Mouse (Mus musculus) liver, embryonic 14.5 days (tissue): ENCODE measurements around the gene Ccdc194. TPM values are rescaled to one million over a fixed set of nuclear protein-coding genes. Genes with fewer than 3 reads are reported as not detected.

Source experiments
- ATAC-seq: fragments of 200-750 bp; cut with Nextera tagmentation; 2 replicates; pipeline ENCODE4 v1.8.0; 2017; ENCODE audit warnings: moderate number of reproducible peaks, mild to moderate bottlenecking, moderate library complexity; ENCODE audit not compliant: insufficient read depth
- DNase-seq, 3 experiments: peaks; one replicate each; pipeline ENCODE4 v3.0.0-alpha.2; 2012 to 2013; ENCODE audit warnings: low read depth in 3 of 3, low spot score in 3 of 3
- H3K27ac ChIP-seq: fragments of 300-500 bp; sonication (generic); 2 replicates; pipeline ENCODE4 v1.5.1; 2014; ENCODE audit warnings: moderate library complexity, mild to moderate bottlenecking, control low read depth, inconsistent platforms
- H3K27me3 ChIP-seq: fragments of 300-500 bp; sonication (generic); 2 replicates; pipeline ENCODE4 v1.6.1; 2014; ENCODE audit warnings: mild to moderate bottlenecking, low read length, moderate library complexity; ENCODE audit not compliant: control insufficient read depth, insufficient read depth
- H3K36me3 ChIP-seq: fragments of 300-500 bp; sonication (generic); replicated peaks from 2 replicates; pipeline ENCODE4 v1.6.1; 2014; ENCODE audit warnings: low read depth; ENCODE audit not compliant: control insufficient read depth, insufficient read depth
- H3K4me1 ChIP-seq, 2 experiments: fragments of 200-500 bp in 1 of 2; fragments of 300-500 bp in 1 of 2; sonication (generic) in 1 of 2; replicated peaks; 2 replicates each; pipeline ENCODE4 v1.6.1; 2012 to 2014; ENCODE audit warnings: antibody characterized with exemption in 1 of 2, inconsistent platforms in 1 of 2, low read length in 1 of 2; ENCODE audit not compliant: control insufficient read depth in 2 of 2, insufficient read depth in 2 of 2
- H3K4me2 ChIP-seq: fragments of 300-500 bp; sonication (generic); 2 replicates; pipeline ENCODE4 v1.6.1; 2014; ENCODE audit warnings: low read depth, mild to moderate bottlenecking, control low read depth, moderate library complexity
- H3K4me3 ChIP-seq, 2 experiments: fragments of 200-500 bp in 1 of 2; fragments of 300-500 bp in 1 of 2; sonication (generic) in 1 of 2; 2 replicates each; pipeline ENCODE4 v1.5.1; 2012 to 2014; ENCODE audit warnings: low read depth in 2 of 2, low read length in 2 of 2, mild to moderate bottlenecking in 2 of 2, control low read depth in 1 of 2, inconsistent platforms in 1 of 2, moderate library complexity in 1 of 2; ENCODE audit not compliant: insufficient read depth in 1 of 2
- H3K9ac ChIP-seq: fragments of 300-500 bp; sonication (generic); replicated peaks from 2 replicates; pipeline ENCODE4 v1.6.1; 2014; ENCODE audit warnings: mild to moderate bottlenecking, control low read depth, moderate library complexity
- H3K9me3 ChIP-seq: fragments of 300-500 bp; sonication (generic); 2 replicates; pipeline ENCODE4 v1.6.1; 2016; ENCODE audit warnings: low read length, mixed read lengths; ENCODE audit not compliant: control insufficient read depth
- CTCF ChIP-seq: IDR thresholded peaks from 2 replicates; pipeline ENCODE4 v1.5.1; 2016; ENCODE audit warnings: antibody characterized with exemption, low read depth, control low read depth
- EP300 ChIP-seq: IDR thresholded peaks from 2 replicates; pipeline ENCODE4 v1.6.1; 2016; ENCODE audit warnings: antibody characterized with exemption, low read depth
- WGBS: fragments of 180-500 bp; shearing (Covaris S2); extraction: QIAGEN DNeasy Blood & Tissue Kit; methylation state at CpG from one replicate; pipeline ENCODE4 v1.1.7; 2014; ENCODE audit not compliant: insufficient replicate concordance; 5-methylcytosine and 5-hydroxymethylcytosine counted together
- polyA plus RNA-seq, 2 experiments: library from polyadenylated mRNA; depleted of rRNA in 1 of 2; stranded (reverse) in 1 of 2; unstranded in 1 of 2; fragments of >200 nt; fragmentation: Nextera tagmentation in 1 of 2; extraction: Ambion mirVana in 1 of 2; gene quantifications; 2 replicates each; pipeline versions ENCODE4 v1.2.1 to v1.2.3; 2012 to 2014

Ccdc194 gene
- polyA plus RNA-seq, 2 experiments, result 0.09 to 0.19 TPM

DNA sequence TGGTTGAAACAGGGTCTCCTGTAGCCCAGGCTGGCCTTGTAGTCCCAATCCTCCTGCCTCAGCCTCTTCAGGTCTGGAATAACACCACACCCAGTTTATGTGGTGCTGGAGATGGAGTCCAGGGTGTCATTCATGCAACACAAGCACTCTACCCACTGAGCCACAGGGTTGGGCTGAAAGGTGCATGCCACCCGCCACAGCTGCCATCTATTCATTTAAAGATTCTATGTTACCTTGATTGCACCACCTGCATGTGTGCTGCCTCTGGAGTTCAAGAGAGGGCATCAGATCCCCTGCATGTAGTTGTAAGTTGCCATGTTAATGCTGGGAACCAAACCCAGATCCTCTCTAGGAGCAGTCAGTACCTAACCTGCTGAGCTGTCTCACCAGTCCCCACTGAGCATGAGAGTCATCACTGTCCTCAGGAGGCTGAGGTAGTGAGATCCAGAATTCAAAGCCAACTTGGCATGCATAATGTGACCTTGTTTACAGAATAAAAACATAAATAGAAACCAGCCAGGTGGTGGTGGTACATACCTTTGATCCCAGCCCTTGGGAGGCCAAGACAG lies 28.4 kb downstream of the Ccdc194 start:
- H3K4me2 ChIP-seq, result no peak overlapping the region
- H3K27me3 ChIP-seq, result no peaks in the 10 kb centered on the region
- DNase-seq, result no peak
- WGBS, result 52% methylated on average over 1 of the region's 1 CpGs
- H3K9ac ChIP-seq, result no peak overlapping the region
- no peak for TF ChIP-seq EP300
- TF ChIP-seq CTCF, result no peak
- no peak for ATAC-seq
- H3K36me3 ChIP-seq, result no peaks in the 10 kb centered on the region; the same call in 1 of the 2 replicates
- H3K9me3 ChIP-seq, result no peaks in the 10 kb centered on the region
- no peak overlapping the region for H3K4me3 ChIP-seq
- H3K27ac ChIP-seq, result no peak overlapping the region
- H3K4me1 ChIP-seq, result peaks cover 0 to 2% of the 10 kb centered on the region in 2 experiments; a peak in 1 of 4 replicates

DNA sequence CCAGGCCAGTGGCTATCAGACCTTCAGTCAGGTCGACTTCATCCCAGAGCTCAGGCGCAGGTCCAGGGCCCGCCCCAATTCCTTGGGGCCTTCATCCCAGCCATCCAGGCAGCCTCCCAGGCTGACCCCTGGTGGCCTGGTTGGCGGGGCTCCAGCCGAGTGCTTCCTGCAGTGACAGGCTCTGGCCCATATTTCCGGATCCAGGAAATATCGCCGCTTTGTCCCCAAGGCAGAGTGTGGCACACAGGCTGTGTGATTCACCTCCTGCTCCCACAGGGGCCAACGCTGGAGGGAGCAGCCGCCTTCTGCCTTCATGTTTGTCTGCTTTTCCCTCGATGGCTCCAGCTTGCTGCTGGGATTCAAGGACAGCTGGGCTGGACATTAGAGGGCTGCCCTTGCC lies 29.0 kb downstream of the Ccdc194 start:
- WGBS, result 50% methylated on average over 11 of the region's 11 CpGs
- Histone ChIP-seq H3K36me3 (no peaks in the 10 kb centered on the region; the same call in 1 of the 2 replicates), H3K9me3 (no peaks in the 10 kb centered on the region), H3K4me2 (no peak overlapping the region), H3K27ac (no peak overlapping the region), H3K27me3 (no peaks in the 10 kb centered on the region), H3K4me3 (no peak overlapping the region), H3K4me1 (peaks cover 0 to 2% of the 10 kb centered on the region in 2 experiments; a peak in 1 of 4 replicates), H3K9ac (no peak overlapping the region)
- no peak for ATAC-seq
- TF ChIP-seq CTCF (peak; percentile 37), EP300 (no peak)
- DNase-seq, result no peak

DNA sequence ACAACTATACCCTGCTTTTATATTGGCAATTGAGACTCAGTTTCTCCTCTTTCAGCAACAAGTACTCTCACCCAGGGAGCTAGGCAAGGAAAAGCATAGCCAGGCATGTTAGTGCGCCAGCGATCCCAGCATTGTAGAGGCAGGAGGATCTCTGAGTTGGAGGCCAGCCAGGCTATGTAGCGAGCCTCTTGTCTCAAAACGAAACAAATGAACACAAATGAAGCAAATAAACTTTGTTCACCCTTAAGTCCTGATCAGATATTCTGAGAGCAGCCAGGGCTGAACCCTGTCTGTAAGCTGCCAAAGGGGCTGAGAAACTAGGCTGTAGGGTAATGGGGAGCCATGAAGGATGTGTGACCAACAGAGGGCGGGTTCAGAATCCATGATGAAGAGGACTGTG lies 29.7 kb downstream of the Ccdc194 start:
- no peak overlapping the region for H3K4me3 ChIP-seq

DNA sequence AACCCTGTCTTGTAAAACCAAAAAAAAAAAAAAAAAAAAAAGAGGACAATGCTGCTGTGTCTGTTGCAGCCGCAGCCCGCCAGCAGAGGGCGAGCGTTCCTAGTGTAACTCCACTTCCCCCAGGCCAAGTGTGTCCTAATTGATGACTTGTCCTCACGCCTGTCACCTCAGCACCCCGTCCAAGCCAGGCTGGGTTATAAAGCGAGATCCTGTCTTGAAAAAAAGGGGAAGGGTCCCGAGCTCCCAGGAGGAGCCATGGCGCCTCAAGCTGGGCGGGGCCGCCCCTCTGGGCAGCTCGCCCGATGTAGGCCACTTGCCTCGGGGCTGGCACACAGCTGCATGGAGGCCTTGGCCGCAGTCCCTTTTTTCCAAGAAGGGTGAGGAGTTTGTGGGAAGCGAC lies 30.5 kb downstream of the Ccdc194 start:
- Histone ChIP-seq H3K27ac (no peak overlapping the region), H3K4me3 (no peak overlapping the region), H3K4me2 (no peak overlapping the region), H3K36me3 (no peaks in the 10 kb centered on the region; the same call in 1 of the 2 replicates), H3K9me3 (no peaks in the 10 kb centered on the region), H3K9ac (no peak overlapping the region), H3K27me3 (no peaks in the 10 kb centered on the region), H3K4me1 (peaks cover 0 to 2% of the 10 kb centered on the region in 2 experiments; a peak in 1 of 4 replicates)
- no peak for TF ChIP-seq EP300
- TF ChIP-seq CTCF, result peak; percentile 89
- DNase-seq (peak in 2 of 3 experiments; percentile 46 to 59), ATAC-seq (peak; percentile 38; the same call in 1 of the 2 replicates)
- WGBS, result 27% methylated on average over 16 of the region's 16 CpGs

More for the DNA sequence above, 29.7 kb downstream of the Ccdc194 start:
- TF ChIP-seq CTCF (no peak), EP300 (no peak)
- ATAC-seq (no peak), DNase-seq (no peak)
- 81% methylated on average over 5 of the region's 5 CpGs for WGBS
- no peak overlapping the region for H3K4me2 ChIP-seq
- H3K27ac ChIP-seq, result no peak overlapping the region
- H3K36me3 ChIP-seq, result no peaks in the 10 kb centered on the region; the same call in 1 of the 2 replicates
- peaks cover 0 to 2% of the 10 kb centered on the region in 2 experiments; a peak in 1 of 4 replicates for H3K4me1 ChIP-seq
- H3K9me3 ChIP-seq, result no peaks in the 10 kb centered on the region
- no peaks in the 10 kb centered on the region for H3K27me3 ChIP-seq
- no peak overlapping the region for H3K9ac ChIP-seq

DNA sequence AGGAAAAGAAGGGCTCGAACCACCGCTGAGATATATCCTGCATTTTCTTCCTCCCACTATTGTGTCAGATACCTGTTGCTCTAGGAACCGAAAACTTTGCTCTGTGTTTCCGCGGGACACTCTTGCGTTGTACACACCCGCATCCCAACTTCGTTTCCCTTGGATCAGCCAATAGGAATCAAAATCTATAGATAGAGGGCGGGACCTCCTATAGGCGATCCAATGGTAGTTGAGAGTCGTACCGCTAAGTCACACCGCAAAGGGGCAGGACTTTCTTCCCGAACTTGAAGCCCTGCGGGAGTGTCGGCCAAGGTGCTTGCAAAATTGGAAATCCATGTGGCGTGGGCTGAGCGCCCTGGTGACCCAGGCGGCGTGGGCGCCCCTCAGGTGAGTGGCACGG lies 37.1 kb downstream of the Ccdc194 start:
- peak overlapping the region; percentile 95 for H3K4me2 ChIP-seq
- no peaks in the 10 kb centered on the region for H3K27me3 ChIP-seq
- under 1% methylated on average over 22 of the region's 22 CpGs for WGBS
- TF ChIP-seq CTCF, result no peak
- TF ChIP-seq EP300, result no peak
- ATAC-seq (peak; percentile 91), DNase-seq (peak; percentile 92 to 94 (median 94))
- H3K4me3 ChIP-seq, result peak overlapping the region; percentile 79 to 84
- peak overlapping the region; percentile 75 for H3K9ac ChIP-seq
- H3K9me3 ChIP-seq, result no peaks in the 10 kb centered on the region
- no peaks in the 10 kb centered on the region for H3K36me3 ChIP-seq
- peaks cover 4 to 7% of the 10 kb centered on the region in 2 experiments; a peak in 3 of 4 replicates for H3K4me1 ChIP-seq
- peak overlapping the region; percentile 41 for H3K27ac ChIP-seq
